Mouse (Mus musculus) erythroblast, embryonic 14.5 days (primary cell): ENCODE data around the gene Gm4881.

Experiments
- GATA1 ChIP-seq: IDR thresholded peaks from 2 replicates; pipeline ENCODE4 v1.6.1; 2012; ENCODE audit warnings: low read length, inconsistent platforms, mixed read lengths
- TAL1 ChIP-seq: IDR thresholded peaks from 3 replicates; pipeline ENCODE4 v1.6.1; 2012; ENCODE audit warnings: low read length, inconsistent platforms, mixed read lengths

GRCm38 (mm10) chr7:24883896-24884692, 60.2 kb downstream of the Gm4881 start, which contains the start of gene Rps19:
- TF ChIP-seq TAL1 (no peak), GATA1 (peak; percentile 5; the same call in 1 of the 2 replicates)
